Mouse (Mus musculus) forebrain, postnatal 0 days (tissue): ENCODE data around the gene Zfp91. TPM values are rescaled to one million over a fixed set of nuclear protein-coding genes. Genes with fewer than 3 reads are reported as not detected.

Experiments used
- ATAC-seq: fragments of 200-750 bp; cut with Nextera tagmentation; 2 replicates; pipeline ENCODE4 v1.8.0; 2017; ENCODE audit warnings: mild to moderate bottlenecking, moderate library complexity
- DNase-seq: peaks from one replicate; pipeline ENCODE4 v3.0.0-alpha.2; 2015
- H3K27ac ChIP-seq: fragments of 300-500 bp; sonication (generic); 2 replicates; pipeline ENCODE4 v1.5.1; 2014; ENCODE audit warnings: low read depth, mild to moderate bottlenecking, antibody characterized with exemption, low read length, moderate library complexity, mixed read lengths
- H3K27me3 ChIP-seq: fragments of 300-500 bp; sonication (generic); 2 replicates; pipeline ENCODE4 v1.6.1; 2014; ENCODE audit warnings: mild to moderate bottlenecking, low read length, mixed read lengths; ENCODE audit not compliant: insufficient read depth
- H3K36me3 ChIP-seq: fragments of 300-500 bp; sonication (generic); 2 replicates; pipeline ENCODE4 v1.6.1; 2014; ENCODE audit warnings: mild to moderate bottlenecking, moderate library complexity; ENCODE audit not compliant: insufficient read depth
- H3K4me1 ChIP-seq: fragments of 300-500 bp; sonication (generic); 2 replicates; pipeline ENCODE4 v1.6.1; 2014; ENCODE audit warnings: antibody characterized with exemption; ENCODE audit not compliant: insufficient read depth
- H3K4me2 ChIP-seq: fragments of 300-500 bp; sonication (generic); 2 replicates; pipeline ENCODE4 v1.6.1; 2014; ENCODE audit warnings: low read depth, mild to moderate bottlenecking, moderate library complexity
- H3K4me3 ChIP-seq: fragments of 300-500 bp; sonication (generic); 2 replicates; pipeline ENCODE4 v1.5.1; 2014; ENCODE audit warnings: low read depth, low read length, mixed read lengths
- H3K9ac ChIP-seq: fragments of 300-500 bp; sonication (generic); 2 replicates; pipeline ENCODE4 v1.6.1; 2014; ENCODE audit warnings: mild to moderate bottlenecking
- H3K9me3 ChIP-seq: fragments of 300-500 bp; sonication (generic); 2 replicates; pipeline ENCODE4 v1.6.1; 2016; ENCODE audit warnings: low read length
- CTCF ChIP-seq: sonication (generic); IDR thresholded peaks from 2 replicates; pipeline ENCODE4 v1.5.1; 2016; ENCODE audit warnings: antibody characterized with exemption, control low read depth, low read depth
- WGBS: fragments of 180-500 bp; shearing (Covaris S2); extraction: QIAGEN DNeasy Blood & Tissue Kit; methylation state at CpG from one replicate; pipeline ENCODE4 v1.1.7; 2014; 5-methylcytosine and 5-hydroxymethylcytosine counted together
- polyA plus RNA-seq: library from polyadenylated mRNA; unstranded; fragments of >200 nt; fragmentation: Nextera tagmentation; extraction: Ambion mirVana; gene quantifications from 2 replicates; pipeline ENCODE4 v1.2.1, GENCODE M21; 2015
- total RNA-seq: library from RNA; depleted of rRNA; stranded (reverse); fragments of >200 nt; gene quantifications from 2 replicates; pipeline ENCODE4 v1.2.3, GENCODE M21; 2014; rRNA removed

Zfp91 gene
- total RNA-seq (52.9 and 61.1 TPM in 2 replicates), polyA plus RNA-seq (10.0 and 11.6 TPM in 2 replicates)

- no peaks in the 10 kb centered on the region for H3K36me3 ChIP-seq
- H3K9ac ChIP-seq = peak within 1 kb of the TSS; percentile 92
- peak within 1 kb of the TSS; percentile 66 for H3K4me2 ChIP-seq
- H3K9me3 ChIP-seq = no peaks in the 10 kb centered on the region
- under 1% methylated on average over 73 of the region's 76 CpGs for WGBS
- no peaks in the 10 kb centered on the region for H3K27me3 ChIP-seq
- peak; percentile 99 for DNase-seq
- peak within 1 kb of the TSS; percentile 96 for H3K4me3 ChIP-seq
- peak; percentile 43 for TF ChIP-seq CTCF
- peak within 1 kb of the TSS; percentile 99 for H3K27ac ChIP-seq
- ATAC-seq = peak; percentile 96
- peaks cover 9% of the 10 kb centered on the region; the same call in 1 of the 2 replicates for H3K4me1 ChIP-seq
These were observed at the start of gene Zfp91, which contains the start of gene Lpxn for GRCm38 (mm10) chr19:12795511-12796327. TSS of gene Zfp91 (minus strand) at chr19:12796126. TSS of gene Lpxn (plus strand) at chr19:12796193.

GRCm38 (mm10) chr19:12838507-12838906 lies 42.6 kb upstream of the Zfp91 start:
- no peaks in the 10 kb centered on the region for H3K27me3 ChIP-seq
- H3K9ac ChIP-seq = no peak overlapping the region
- no peak for ATAC-seq
- H3K9me3 ChIP-seq = no peaks in the 10 kb centered on the region
- no peak overlapping the region for H3K4me3 ChIP-seq
- no peak for TF ChIP-seq CTCF
- no peaks in the 10 kb centered on the region for H3K4me1 ChIP-seq
- DNase-seq = no peak
- H3K27ac ChIP-seq = no peak overlapping the region
- 88% methylated on average over 1 of the region's 1 CpGs for WGBS
- no peak overlapping the region for H3K4me2 ChIP-seq
- no peaks in the 10 kb centered on the region for H3K36me3 ChIP-seq

GRCm38 (mm10) chr19:12833625-12834024 lies 37.7 kb upstream of the Zfp91 start:
- H3K36me3 ChIP-seq = no peaks in the 10 kb centered on the region
- H3K27ac ChIP-seq = no peak overlapping the region
- ATAC-seq (no peak), DNase-seq (no peak)
- no peak overlapping the region for H3K4me3 ChIP-seq
- no peak for TF ChIP-seq CTCF
- H3K4me1 ChIP-seq = no peaks in the 10 kb centered on the region
- no peak overlapping the region for H3K9ac ChIP-seq
- H3K27me3 ChIP-seq = no peaks in the 10 kb centered on the region
- no peak overlapping the region for H3K4me2 ChIP-seq
- no peaks in the 10 kb centered on the region for H3K9me3 ChIP-seq
- WGBS = 87% methylated on average over 3 of the region's 3 CpGs

GRCm38 (mm10) chr19:12831559-12831958 lies 35.6 kb upstream of the Zfp91 start:
- H3K4me1 ChIP-seq = no peaks in the 10 kb centered on the region
- no peaks in the 10 kb centered on the region for H3K36me3 ChIP-seq
- no peaks in the 10 kb centered on the region for H3K9me3 ChIP-seq
- no peaks in the 10 kb centered on the region for H3K27me3 ChIP-seq
- ATAC-seq = no peak
- H3K27ac ChIP-seq = no peak overlapping the region
- no peak for DNase-seq
- H3K4me2 ChIP-seq = no peak overlapping the region
- WGBS = 67% methylated on average over 1 of the region's 1 CpGs
- TF ChIP-seq CTCF = no peak
- H3K9ac ChIP-seq = no peak overlapping the region
- H3K4me3 ChIP-seq = no peak overlapping the region

- DNase-seq (no peak), ATAC-seq (no peak)
- no peaks in the 10 kb centered on the region for H3K27me3 ChIP-seq
- H3K4me1 ChIP-seq = no peaks in the 10 kb centered on the region
- H3K27ac ChIP-seq = no peak overlapping the region
- no peak for TF ChIP-seq CTCF
- no peak overlapping the region for H3K9ac ChIP-seq
- WGBS = 77% methylated on average over 2 of the region's 2 CpGs
- no peaks in the 10 kb centered on the region for H3K9me3 ChIP-seq
- no peak overlapping the region for H3K4me2 ChIP-seq
- no peaks in the 10 kb centered on the region for H3K36me3 ChIP-seq
- no peak overlapping the region for H3K4me3 ChIP-seq
These were observed 35.0 kb upstream of the Zfp91 start for GRCm38 (mm10) chr19:12830823-12831430.

GRCm38 (mm10) chr19:12824549-12824948 lies 28.6 kb upstream of the Zfp91 start:
- no peaks in the 10 kb centered on the region for H3K27me3 ChIP-seq
- H3K27ac ChIP-seq = no peak overlapping the region
- H3K9me3 ChIP-seq = no peaks in the 10 kb centered on the region
- H3K4me1 ChIP-seq = no peaks in the 10 kb centered on the region
- ATAC-seq = no peak
- H3K36me3 ChIP-seq = no peaks in the 10 kb centered on the region
- DNase-seq = no peak
- no peak for TF ChIP-seq CTCF
- H3K9ac ChIP-seq = no peak overlapping the region
- no peak overlapping the region for H3K4me3 ChIP-seq
- whole genome bisulfite sequencing = 72% methylated on average over 4 of the region's 4 CpGs
- H3K4me2 ChIP-seq = no peak overlapping the region

GRCm38 (mm10) chr19:12820383-12820782 lies 24.5 kb upstream of the Zfp91 start:
- Histone ChIP-seq H3K4me1 (no peaks in the 10 kb centered on the region), H3K9ac (no peak overlapping the region), H3K27ac (no peak overlapping the region), H3K9me3 (no peaks in the 10 kb centered on the region), H3K4me2 (no peak overlapping the region), H3K36me3 (no peaks in the 10 kb centered on the region), H3K4me3 (no peak overlapping the region), H3K27me3 (no peaks in the 10 kb centered on the region)
- WGBS = 34% methylated on average over 4 of the region's 4 CpGs
- DNase-seq (peak; percentile 54), ATAC-seq (no peak)
- peak; percentile 65 for TF ChIP-seq CTCF
